Mouse (Mus musculus): ENCODE measurements at regions not wholly inside any gene's neighbourhood (a gene's known extent, or its start where the extent isn't known, plus 50 kb on each side); places are given as distances from the start of the nearest gene placed in this dataset.

GRCm38 (mm10) chr1:57478800-57479199, 71.9 kb upstream of the Tyw5 start:
- TF ChIP-seq EP300 (IDR thresholded peaks at IDR 0.05; ENCODE audit: insufficient read depth, low read depth, low read length) (no peak), CTCF (IDR thresholded peaks at IDR 0.05) (no peak), POLR2A (IDR thresholded peaks at IDR 0.05; ENCODE audit: insufficient read depth, low read depth, low read length) (no peak)

Data from heart, adult 2 months (tissue).